Mouse (Mus musculus) ovary, adult 18-20 months (tissue): ENCODE results near the gene Cacna1c.

Experiments used
- DNase-seq: peaks from one replicate; pipeline ENCODE4 v3.0.0; 2022; ENCODE audit warnings: low spot score, mixed read lengths

Gene Cacna1c

GRCm38 (mm10) chr6:118922328-118923211 lies 273.6 kb downstream of the Cacna1c start:
- peak; percentile 33 for DNase-seq

- DNase-seq: no peak
These were observed 288.0 kb downstream of the Cacna1c start for GRCm38 (mm10) chr6:118908176-118908575.

GRCm38 (mm10) chr6:118907704-118908103 lies 288.5 kb downstream of the Cacna1c start:
- no peak for DNase-seq

- no peak for DNase-seq
These were observed 289.3 kb downstream of the Cacna1c start for GRCm38 (mm10) chr6:118906878-118907277.

GRCm38 (mm10) chr6:118899688-118900087 lies 296.5 kb downstream of the Cacna1c start:
- DNase-seq: no peak

- no peak for DNase-seq
These were observed 299.1 kb downstream of the Cacna1c start for GRCm38 (mm10) chr6:118897101-118897500.

- DNase-seq: no peak
These were observed 302.2 kb downstream of the Cacna1c start for GRCm38 (mm10) chr6:118894043-118894442.

GRCm38 (mm10) chr6:118889441-118889840 lies 306.8 kb downstream of the Cacna1c start:
- DNase-seq: no peak

GRCm38 (mm10) chr6:118887032-118887431 lies 309.2 kb downstream of the Cacna1c start:
- no peak for DNase-seq

GRCm38 (mm10) chr6:118884961-118885360 lies 311.3 kb downstream of the Cacna1c start:
- DNase-seq: no peak

GRCm38 (mm10) chr6:118884073-118884551 lies 312.1 kb downstream of the Cacna1c start:
- DNase-seq: no peak

GRCm38 (mm10) chr6:118876204-118876603 lies 320.0 kb downstream of the Cacna1c start:
- peak; percentile 51 for DNase-seq

GRCm38 (mm10) chr6:118870241-118870841 lies 325.9 kb downstream of the Cacna1c start:
- DNase-seq: no peak

GRCm38 (mm10) chr6:118867384-118867783 lies 328.8 kb downstream of the Cacna1c start:
- no peak for DNase-seq

- DNase-seq: no peak
These were observed 329.3 kb downstream of the Cacna1c start for GRCm38 (mm10) chr6:118866889-118867288.

- DNase-seq: no peak
These were observed 330.3 kb downstream of the Cacna1c start for GRCm38 (mm10) chr6:118865777-118866380.

GRCm38 (mm10) chr6:118864696-118865620 lies 331.3 kb downstream of the Cacna1c start:
- DNase-seq: no peak

GRCm38 (mm10) chr6:118862727-118863126 lies 333.5 kb downstream of the Cacna1c start:
- DNase-seq: no peak

- no peak for DNase-seq
These were observed 334.1 kb downstream of the Cacna1c start for GRCm38 (mm10) chr6:118862091-118862490.

- no peak for DNase-seq
These were observed 337.8 kb downstream of the Cacna1c start for GRCm38 (mm10) chr6:118858431-118858830.

- no peak for DNase-seq
These were observed 344.1 kb downstream of the Cacna1c start for GRCm38 (mm10) chr6:118852131-118852530.

GRCm38 (mm10) chr6:118851086-118851485 lies 345.1 kb downstream of the Cacna1c start:
- no peak for DNase-seq
